Mouse (Mus musculus): ENCODE data around the gene Plaur. TPM values are rescaled to one million over a fixed set of nuclear protein-coding genes. Genes with fewer than 3 reads are reported as not detected.

Plaur gene
- 2.1 and 2.9 TPM in 2 replicates for polyA plus RNA-seq (2012; rRNA removed)

DNA sequence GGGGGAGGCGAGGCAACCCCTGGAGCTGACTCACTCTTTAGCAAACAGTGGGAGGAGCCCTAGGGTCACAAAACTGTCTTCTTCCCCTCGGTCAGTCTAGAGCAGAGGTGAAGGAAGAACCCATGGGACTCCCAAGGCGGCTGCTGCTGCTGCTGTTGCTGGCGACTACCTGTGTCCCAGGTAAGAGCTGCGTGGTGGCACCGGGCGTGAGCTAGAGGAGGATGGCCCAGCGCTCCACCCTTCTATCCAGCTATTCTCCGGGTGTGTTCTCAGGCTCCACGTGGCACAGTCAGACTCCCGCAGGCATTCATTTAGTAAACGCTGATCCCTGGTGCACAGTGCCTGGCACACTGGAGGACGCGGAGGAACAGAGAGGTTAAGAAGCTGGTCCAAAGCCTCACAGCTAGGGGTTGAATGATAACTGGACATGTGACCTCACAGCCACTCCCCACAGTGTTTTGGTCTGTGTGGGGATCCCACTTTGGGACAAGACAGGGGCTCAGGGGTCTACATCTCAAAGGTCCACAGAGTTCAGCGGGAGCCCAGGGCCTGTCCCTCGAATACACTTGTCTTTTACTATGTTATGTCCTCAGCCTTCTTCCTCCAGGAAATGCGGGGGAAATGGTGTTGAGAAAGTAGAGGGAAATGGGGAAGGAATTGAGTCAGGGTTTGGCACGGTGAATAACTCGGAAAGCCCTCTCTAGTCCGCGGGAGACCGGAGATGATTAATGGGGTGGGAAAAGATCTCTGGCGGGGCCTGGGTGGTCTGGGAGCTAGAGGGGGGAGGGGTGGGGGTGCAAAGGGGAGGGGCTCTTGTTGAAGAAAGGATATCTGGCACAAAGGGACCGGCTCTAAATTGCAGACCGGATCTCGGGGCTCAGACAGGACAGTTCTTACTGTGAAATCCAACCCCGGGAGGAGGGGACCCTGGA, at the start of gene Plaur:
Plaur (plus strand) TSS at position 97 of the 932 bp plus-strand sequence.

DNA sequence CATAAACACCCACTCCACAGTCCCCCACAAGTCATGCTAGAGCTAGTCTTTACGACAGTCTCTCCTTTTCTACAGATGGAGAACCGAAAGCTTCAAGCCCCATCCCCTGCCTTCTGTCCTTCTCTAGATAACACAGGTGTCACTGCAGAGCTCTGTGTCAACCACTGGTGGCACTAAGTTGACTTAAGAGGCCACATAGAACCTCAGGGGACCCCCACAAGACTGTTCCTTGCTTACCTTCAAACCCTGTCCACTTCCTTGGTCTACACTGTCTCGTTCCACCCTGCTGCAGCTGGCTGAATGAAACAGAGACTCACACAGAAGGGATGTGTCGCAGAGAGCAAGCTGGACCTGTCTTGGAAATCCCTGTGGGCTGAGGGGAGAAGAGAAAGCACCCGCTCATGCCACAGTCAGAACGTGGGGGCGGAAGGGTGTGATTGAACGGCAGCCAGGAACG, 10.4 kb upstream of the Plaur start, which contains the start of gene Irgc1:
Irgc1 (minus strand) TSS at position 443 of the 457 bp plus-strand sequence.

DNA sequence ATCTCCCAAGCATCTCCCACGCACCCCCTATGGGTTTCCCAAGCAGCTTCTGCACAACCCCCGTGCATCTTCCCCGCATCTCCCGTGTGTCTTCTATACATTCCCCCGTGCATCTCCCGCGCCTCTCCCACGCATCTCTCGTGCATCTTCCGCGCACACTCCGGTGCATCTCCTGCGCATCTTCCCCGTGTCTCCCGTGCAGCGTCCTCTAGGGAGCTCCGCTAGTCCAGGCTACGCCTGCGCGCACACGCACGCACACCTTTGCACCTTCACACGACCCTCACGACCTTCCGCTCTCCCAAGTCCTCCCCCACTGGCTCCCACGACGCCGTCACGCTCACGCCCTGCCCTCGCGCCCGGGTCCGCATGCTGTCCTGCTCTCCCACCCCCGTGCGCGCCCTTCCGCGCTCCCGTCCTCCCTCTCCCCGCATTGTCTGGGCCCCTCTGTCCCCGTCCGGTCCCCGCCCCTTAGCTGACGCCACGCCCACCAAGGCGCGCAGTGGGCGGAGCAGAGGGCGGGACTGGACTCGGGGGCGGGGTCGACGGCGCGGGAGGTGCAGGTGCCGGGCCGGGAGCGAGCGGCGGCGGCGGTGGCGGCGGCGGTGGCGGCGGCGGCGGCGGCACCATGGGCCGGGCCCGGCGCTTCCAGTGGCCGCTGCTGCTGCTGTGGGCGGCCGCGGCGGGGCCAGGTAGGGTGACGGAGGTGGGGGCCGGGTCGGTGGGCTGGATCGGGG, 19.4 kb downstream of the Plaur start, which contains the start of gene Cadm4:
Cadm4 (plus strand) TSS at position 550 of the 734 bp plus-strand sequence.

DNA sequence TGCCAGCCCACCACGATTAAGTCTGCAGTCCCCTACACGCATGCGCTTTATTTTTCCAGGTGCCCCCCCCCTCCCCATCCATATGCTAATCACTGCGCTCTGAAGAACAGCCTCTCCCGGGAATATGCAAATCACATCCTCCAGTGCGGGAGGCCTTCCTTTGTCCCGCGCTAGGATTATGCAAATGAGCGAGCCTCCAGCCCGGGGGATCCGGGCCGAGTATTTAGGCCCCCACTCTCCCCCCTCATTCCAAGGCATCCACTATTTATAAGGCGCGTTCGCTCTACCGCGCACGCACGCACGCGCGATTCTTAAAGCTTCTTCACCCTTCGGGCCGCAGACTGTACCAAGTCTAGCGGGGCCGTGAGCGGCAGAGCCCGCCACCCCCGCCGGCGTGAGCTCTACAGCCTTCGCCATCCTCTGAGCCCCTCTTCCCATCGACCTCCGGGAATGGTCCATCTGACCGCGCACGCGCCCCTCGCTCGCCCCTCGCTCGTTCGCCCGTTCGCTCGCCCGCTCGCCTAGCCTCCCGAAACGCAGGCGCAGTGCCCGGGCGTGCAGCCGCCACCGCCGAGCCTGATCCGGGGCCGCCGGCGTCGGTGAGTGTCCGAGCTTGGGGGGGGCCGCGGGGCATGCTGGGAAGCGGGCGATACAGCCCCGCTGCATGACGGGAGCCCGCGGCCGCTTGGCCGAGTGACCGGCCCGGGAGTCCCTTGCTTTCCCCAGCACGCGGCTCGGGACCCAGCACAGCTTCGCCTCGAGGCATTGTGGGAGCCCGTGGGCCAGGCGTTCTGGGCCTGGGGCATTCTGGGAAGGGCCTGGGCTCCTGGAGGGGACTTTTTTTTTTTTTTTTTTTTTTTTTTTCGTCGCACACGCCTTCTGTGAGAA, 44.8 kb downstream of the Plaur start, which contains the start of gene Zfp428:
Zfp428 (plus strand) TSS at position 169 of the 888 bp plus-strand sequence.

DNA sequence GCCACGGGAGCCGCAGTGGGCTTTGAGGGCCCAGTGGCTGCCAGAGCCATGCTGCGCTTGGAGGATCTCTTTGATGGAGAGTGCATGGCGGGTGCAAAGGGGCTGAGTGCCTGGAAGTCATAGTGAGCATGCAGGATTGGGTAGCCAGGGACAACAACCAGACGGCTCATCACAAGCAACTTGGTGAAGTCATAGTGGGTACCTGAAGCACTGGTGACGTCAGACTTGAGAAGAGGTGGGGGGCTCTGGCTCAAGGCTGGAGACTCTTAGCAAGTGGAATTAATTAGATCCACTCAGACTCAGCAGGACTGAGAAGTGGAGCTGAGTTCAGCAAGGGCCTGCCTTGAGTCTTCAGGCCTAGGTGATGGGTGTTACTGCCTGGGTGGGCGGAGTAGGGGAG, 50.1 kb downstream of the Plaur start, which contains the start of gene AC161166.1:
AC161166.1 (minus strand) TSS at position 101 of the 400 bp plus-strand sequence.

Other genes starting within 250 kb of the Plaur start
- 4.9 and 5.0 TPM in 2 replicates for gene Zfp109, start 224.9 kb upstream of the Plaur start, polyA plus RNA-seq (2012; rRNA removed)
- 4.7 and 5.5 TPM in 2 replicates for gene Zfp108, start 207.7 kb upstream of the Plaur start, polyA plus RNA-seq (2012; rRNA removed)
- gene Zfp93, start 192.1 kb upstream of the Plaur start, polyA plus RNA-seq (2012; rRNA removed) = 8.3 and 8.5 TPM in 2 replicates
- 38.1 and 39.7 TPM in 2 replicates for gene Zfp61, start 161.3 kb upstream of the Plaur start, polyA plus RNA-seq (2012; rRNA removed)
- 24.7 and 24.9 TPM in 2 replicates for gene Zfp94, start 145.8 kb upstream of the Plaur start, polyA plus RNA-seq (2012; rRNA removed)
- 0.13 and 0.32 TPM in 2 replicates for gene Tescl, start 128.5 kb upstream of the Plaur start, polyA plus RNA-seq (2012; rRNA removed)
- gene Lypd5, start 113.3 kb upstream of the Plaur start, polyA plus RNA-seq (2012; rRNA removed) = 0.03 and 0.09 TPM in 2 replicates
- gene Kcnn4, start 92.2 kb upstream of the Plaur start, polyA plus RNA-seq (2012; rRNA removed) = 1.1 and 1.7 TPM in 2 replicates
- 51.8 and 59.2 TPM in 2 replicates for gene Smg9, start 62.9 kb upstream of the Plaur start, polyA plus RNA-seq (2012; rRNA removed)
- gene Irgc1, start 10.2 kb upstream of the Plaur start, polyA plus RNA-seq (2012; rRNA removed) = 0.03 TPM in 1 of 2 replicates, not detected in the other
- gene Cadm4, start 19.5 kb downstream of the Plaur start, polyA plus RNA-seq (2012; rRNA removed) = 224 and 262 TPM in 2 replicates
- gene Zfp428, start 44.5 kb downstream of the Plaur start, polyA plus RNA-seq (2012; rRNA removed) = 251 and 296 TPM in 2 replicates
- gene AC161166.1, start 50.0 kb downstream of the Plaur start, polyA plus RNA-seq (2012; rRNA removed) = not detected in 2 replicates
- gene Irgq, start 68.2 kb downstream of the Plaur start, polyA plus RNA-seq (2012; rRNA removed) = 49.9 and 58.8 TPM in 2 replicates
- 0.35 and 0.45 TPM in 2 replicates for gene Pinlyp, start 83.6 kb downstream of the Plaur start, polyA plus RNA-seq (2012; rRNA removed)
- 55.1 and 55.5 TPM in 2 replicates for gene Xrcc1, start 83.8 kb downstream of the Plaur start, polyA plus RNA-seq (2012; rRNA removed)
- gene Ethe1, start 125.1 kb downstream of the Plaur start, polyA plus RNA-seq (2012; rRNA removed) = 25.1 and 27.8 TPM in 2 replicates
- 6.4 and 9.3 TPM in 2 replicates for gene Zfp575, start 125.2 kb downstream of the Plaur start, polyA plus RNA-seq (2012; rRNA removed)
- gene Phldb3, start 148.3 kb downstream of the Plaur start, polyA plus RNA-seq (2012; rRNA removed) = 0.12 and 0.34 TPM in 2 replicates
- 0.72 and 3.7 TPM in 2 replicates for gene Lypd3, start 174.1 kb downstream of the Plaur start, polyA plus RNA-seq (2012; rRNA removed)
- not detected in 2 replicates for gene Tex101, start 214.2 kb downstream of the Plaur start, polyA plus RNA-seq (2012; rRNA removed)
- gene BC049730, start 246.8 kb downstream of the Plaur start, polyA plus RNA-seq (2012; rRNA removed) = not detected in 2 replicates